Mouse (Mus musculus) kidney, adult 8-10 months (tissue): ENCODE data around the gene Itpr2.

ENCODE experiments used
- DNase-seq, 2 experiments: peaks; one replicate each; pipeline ENCODE4 v3.0.0; 2022

Itpr2 gene

GRCm38 (mm10) chr6:146140171-146140570, 361.9 kb downstream of the Itpr2 start:
- DNase-seq: no peak

- DNase-seq: no peak
These were observed 365.4 kb downstream of the Itpr2 start for GRCm38 (mm10) chr6:146136646-146137045.

GRCm38 (mm10) chr6:146136244-146136643, 365.8 kb downstream of the Itpr2 start:
- DNase-seq: no peak

- no peak for DNase-seq
These were observed 366.7 kb downstream of the Itpr2 start for GRCm38 (mm10) chr6:146135291-146135690.

GRCm38 (mm10) chr6:146133921-146134320, 368.1 kb downstream of the Itpr2 start:
- no peak for DNase-seq

- DNase-seq: no peak
These were observed 373.0 kb downstream of the Itpr2 start for GRCm38 (mm10) chr6:146129066-146129465.

- no peak for DNase-seq
These were observed 375.0 kb downstream of the Itpr2 start for GRCm38 (mm10) chr6:146126823-146127681.

- DNase-seq: peak; percentile 9 to 24
These were observed 376.4 kb downstream of the Itpr2 start for GRCm38 (mm10) chr6:146125621-146126020.

GRCm38 (mm10) chr6:146124479-146124878, 377.5 kb downstream of the Itpr2 start:
- no peak for DNase-seq

GRCm38 (mm10) chr6:146123656-146124055, 378.4 kb downstream of the Itpr2 start:
- no peak for DNase-seq

- no peak for DNase-seq
These were observed 381.9 kb downstream of the Itpr2 start for GRCm38 (mm10) chr6:146120172-146120571.

- DNase-seq: no peak
These were observed 387.2 kb downstream of the Itpr2 start for GRCm38 (mm10) chr6:146114731-146115302.

- no peak for DNase-seq
These were observed 388.0 kb downstream of the Itpr2 start for GRCm38 (mm10) chr6:146114071-146114470.

GRCm38 (mm10) chr6:146113085-146113484, 388.9 kb downstream of the Itpr2 start:
- DNase-seq: no peak

GRCm38 (mm10) chr6:146112211-146112610, 389.8 kb downstream of the Itpr2 start:
- no peak for DNase-seq

- no peak for DNase-seq
These were observed 390.2 kb downstream of the Itpr2 start for GRCm38 (mm10) chr6:146111781-146112180.

GRCm38 (mm10) chr6:146110832-146111741, 390.9 kb downstream of the Itpr2 start:
- no peak for DNase-seq

GRCm38 (mm10) chr6:146110425-146110824, 391.6 kb downstream of the Itpr2 start:
- no peak for DNase-seq

- no peak for DNase-seq
These were observed 393.3 kb downstream of the Itpr2 start for GRCm38 (mm10) chr6:146108695-146109094.

GRCm38 (mm10) chr6:146107117-146107832, 394.7 kb downstream of the Itpr2 start:
- no peak for DNase-seq

GRCm38 (mm10) chr6:146083056-146083961, 418.7 kb downstream of the Itpr2 start:
- DNase-seq: no peak
